Mouse (Mus musculus) adipocyte (in vitro differentiated cells): ENCODE measurements around the gene Iba57.
A peak's percentile ranks its signal among the peaks of the same experiment; 100 is the strongest.

Source experiments
- DNase-seq: peaks from one replicate; pipeline ENCODE4 v3.0.0-alpha.2; 2016; ENCODE audit warnings: low spot score

Gene Iba57

DNA sequence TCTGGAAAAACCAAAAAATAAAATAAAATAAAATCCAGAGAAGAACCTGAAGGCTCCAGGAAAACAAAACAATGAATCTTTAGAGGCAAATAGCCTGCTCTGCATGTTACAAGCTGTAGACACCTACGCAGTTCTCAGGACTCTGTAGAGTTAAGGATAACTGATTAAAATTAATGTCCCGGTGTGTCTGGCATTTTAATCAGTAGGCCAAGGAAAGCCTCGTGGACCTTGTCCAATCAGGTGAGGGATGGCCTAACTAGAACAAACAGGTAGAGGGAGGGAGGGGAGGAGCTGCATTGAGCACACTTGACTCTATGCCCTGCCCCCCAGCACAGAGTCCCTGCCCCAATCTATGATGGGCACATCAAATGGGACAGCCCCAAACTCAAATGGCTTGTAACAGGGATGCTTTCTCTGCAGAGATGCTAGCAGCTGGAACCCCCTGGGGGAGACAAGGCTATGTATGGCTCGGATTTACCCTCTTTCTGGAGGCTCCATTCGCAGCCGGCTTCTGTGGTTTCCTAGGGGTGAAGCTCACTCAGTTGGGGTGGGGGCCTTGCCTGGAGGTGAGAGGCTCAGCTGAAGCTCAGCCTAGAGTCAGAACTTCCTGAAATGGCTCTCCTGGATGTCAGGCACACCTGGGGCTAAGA, 10.8 kb upstream of the Iba57 start:
- DNase-seq, result no peak

DNA sequence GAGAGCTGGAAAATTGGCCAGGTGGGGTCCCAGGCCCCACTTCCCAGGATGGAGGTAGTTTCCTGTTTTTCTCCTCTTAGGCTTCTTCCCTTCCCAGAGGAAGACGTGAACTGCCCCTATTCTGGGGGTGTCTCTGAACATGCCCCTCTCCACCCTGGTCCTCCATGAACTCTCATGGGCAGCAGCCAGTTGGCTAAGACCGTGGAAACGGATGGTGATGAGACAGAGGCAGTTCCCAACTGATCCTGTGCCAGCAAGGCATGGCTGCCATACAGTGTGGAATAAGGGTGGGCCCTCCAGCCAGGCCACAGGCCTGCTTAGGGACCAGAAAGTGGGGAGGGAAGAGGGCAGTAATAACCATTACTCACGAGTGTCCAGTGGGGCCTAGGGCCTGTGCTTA, 7.0 kb upstream of the Iba57 start:
- no peak for DNase-seq

DNA sequence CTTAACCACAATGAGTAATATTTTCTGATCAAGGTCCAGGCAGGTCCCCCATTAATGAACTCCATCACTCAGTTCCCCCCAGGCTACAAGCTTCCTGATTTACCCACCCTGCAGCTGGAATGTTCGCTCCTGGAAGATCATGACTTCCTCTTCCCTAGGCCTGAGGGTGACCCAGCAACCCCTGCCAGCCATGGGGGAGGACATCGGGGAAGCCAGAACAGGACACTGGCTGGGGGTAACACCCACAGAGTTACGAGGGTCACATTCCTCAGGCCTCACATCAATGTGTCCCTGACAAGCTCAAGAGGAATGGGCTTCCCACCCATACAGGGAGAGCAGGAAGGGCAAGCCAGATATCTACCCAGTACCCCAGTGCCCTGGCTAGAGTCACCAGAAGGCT, 6.3 kb upstream of the Iba57 start:
- no peak for DNase-seq

DNA sequence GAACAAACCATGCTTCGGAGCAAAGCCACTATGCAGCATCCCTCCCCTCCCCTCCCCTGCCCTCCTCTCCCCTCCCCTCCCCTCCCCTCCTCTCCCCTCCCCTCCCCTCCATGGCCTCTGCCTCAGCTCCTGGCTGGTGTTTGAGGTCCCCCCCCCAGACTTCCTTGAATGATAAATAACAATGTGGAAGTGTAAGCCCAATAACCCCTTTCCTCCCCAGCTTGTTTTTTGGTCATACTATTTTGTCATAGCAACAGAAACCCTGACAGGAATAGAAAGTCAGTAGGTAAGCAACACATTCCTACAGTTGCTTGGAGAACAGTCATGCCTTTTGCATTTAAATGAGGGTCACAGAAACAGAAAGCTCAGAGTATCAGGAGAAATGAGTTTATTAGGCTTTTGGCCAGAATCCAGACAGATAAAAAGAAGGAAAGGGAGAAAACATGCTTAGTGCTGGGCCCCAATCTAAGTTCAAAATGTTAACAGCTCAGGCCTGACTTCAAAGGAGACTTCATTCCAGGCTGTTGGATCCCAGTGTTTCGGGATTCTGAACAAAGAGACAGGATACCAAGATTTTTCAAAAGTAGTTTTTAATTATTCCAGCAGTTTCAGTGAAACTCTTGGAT, 2.2 kb upstream of the Iba57 start:
- peak; percentile 27 for DNase-seq

DNA sequence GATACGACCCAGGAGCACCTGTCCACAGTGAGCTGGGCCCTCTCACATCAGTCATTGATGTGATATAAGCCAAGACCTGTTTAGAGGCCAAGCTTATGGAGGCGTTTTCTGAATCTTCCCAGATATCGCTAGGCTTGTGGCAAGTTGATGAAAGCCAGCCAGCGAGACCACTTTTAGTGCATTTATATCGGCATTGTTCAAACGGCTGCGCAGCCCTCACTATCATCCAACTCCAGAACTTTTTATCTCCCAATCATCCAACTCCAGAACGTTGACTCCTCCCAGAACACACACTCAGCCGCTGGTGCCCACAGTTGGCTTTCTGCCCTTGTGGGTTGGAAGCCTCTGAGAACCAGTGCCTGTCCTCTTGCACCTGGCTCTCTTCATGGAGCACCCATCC, 845 bp upstream of the Iba57 start:
- peak; percentile 15 for DNase-seq

DNA sequence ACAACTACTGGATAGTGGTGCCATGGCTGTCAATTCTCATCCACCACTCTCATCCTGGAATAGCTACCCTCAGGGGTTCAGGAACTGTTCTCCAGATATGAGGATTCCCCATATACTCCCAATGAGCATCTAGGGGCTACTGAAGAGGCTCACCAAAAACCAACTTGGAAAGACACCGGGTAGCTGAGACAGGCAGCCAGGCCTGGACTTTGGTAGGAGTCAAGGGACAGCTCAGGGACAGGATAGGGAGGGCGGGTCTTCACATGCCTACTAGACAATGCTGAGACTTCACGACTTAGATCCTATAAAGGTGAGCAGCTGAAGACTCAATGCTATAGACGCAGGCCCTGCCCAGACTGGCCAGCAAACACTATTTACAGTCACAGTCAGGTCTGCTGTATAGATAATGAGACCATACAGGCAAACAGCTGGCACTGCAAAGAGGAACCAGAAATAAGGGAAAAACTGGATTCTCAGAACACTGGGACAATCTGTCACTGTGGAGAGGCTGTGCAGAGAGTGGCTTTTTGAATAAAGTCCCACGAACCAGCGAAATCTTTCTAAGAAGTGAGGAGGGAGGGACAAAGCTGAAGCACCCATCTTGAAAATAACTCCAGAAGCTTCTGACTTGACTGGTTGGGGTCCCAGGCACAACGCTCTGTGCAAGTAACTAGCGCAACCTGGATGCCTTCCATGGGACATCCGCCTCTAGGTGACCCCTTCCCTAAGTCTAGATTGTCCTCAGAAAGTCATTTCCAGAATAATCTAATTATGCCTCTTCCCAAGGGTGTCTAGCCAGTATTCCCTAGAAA, 890 bp downstream of the Iba57 start:
- DNase-seq, result no peak

DNA sequence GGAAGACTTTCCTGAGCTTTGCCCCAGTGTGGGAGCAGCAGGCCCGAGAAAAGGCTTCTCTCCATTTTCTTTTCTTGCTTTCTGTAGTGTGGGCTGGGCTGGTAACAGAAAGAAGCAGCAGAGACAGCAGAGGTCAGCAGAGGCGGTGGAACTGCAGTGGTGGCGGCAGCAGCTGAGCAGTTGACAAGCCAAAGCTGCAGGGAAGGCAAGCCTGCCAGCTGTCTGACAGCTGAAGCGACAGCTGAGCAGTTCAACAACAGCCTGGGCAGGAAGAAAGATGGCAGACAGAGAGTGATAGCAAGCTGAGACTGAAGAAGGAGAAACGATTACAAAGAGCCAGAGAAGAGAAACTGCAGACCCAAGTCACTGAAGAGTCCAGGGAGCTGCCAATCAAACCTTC, 2.1 kb downstream of the Iba57 start:
- DNase-seq, result peak; percentile 15

DNA sequence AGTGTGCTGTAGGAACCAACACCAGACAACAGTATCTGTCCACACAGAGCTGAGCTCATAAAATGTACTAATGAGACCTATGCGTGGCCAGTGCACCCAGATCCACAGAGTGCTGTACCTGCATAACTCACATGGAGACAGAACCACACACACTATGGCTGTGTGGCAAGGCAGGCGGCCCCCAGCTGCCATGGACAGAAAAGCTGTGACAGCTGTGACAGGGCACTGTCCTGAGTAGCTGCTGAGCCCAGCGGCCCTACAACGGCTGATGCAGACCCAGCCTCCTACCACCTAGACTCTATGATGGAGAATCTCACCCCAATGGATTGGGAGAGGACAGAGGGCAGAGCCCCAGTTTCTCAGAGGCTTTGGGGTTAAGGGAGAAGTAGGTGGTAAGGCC, 4.0 kb downstream of the Iba57 start:
- no peak for DNase-seq

DNA sequence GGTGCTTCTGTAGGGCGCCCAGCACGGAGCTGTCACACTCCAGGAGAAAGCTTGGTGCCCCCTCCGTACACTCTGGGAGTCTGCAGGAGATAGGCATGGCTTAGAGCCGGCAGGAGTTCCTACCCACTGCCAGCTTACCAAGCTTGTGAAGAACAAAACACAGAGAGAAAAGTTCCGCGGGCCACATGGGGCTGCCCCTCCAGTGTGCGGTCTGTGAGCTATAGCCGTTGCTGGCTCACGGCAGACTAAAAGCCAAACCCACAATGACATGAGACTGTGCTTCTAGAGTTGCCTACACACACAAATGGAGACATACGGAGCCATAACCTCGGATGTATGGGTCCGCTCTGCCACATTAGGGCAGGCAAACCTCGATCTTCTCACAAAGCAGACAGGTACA, 4.4 kb downstream of the Iba57 start:
- no peak for DNase-seq

DNA sequence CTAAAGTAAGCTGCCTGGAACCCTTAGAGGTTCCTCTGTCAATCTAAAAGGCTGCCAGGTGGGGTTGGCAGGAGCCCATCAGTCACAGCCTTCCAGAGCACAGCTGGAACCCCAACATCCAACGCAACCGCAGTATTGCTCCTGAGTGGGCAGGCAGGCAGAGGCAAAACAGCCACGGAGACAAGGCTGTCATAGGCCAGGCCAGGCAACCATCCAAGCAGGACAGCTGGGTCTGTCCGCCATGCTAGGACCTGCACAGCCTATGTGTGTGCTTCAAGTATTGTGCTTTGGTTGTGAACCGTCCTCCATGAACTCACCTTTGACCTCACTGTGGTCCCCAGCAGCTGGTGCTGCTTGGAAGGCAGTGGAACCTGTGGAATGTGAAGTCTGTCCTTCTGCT, 7.6 kb downstream of the Iba57 start:
- DNase-seq, result no peak

DNA sequence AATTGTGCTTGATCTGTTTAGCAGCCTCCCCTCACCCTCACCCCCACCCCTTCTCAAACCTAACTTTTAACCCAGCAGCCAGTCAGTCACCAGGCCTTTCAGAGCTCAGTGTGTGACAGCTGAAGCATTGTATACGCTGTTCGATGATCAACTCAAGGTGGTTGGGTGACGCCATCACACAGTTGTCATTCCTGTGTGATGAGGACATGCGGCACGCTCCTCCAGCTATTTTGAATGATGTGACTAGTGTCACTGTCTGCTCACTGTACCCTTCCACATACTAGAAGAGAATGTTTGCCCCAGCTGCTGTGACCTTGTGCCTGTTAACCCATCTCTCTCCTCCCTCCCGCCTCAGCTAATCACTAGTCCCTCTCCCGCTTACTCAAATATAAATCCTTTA, 9.3 kb downstream of the Iba57 start:
- no peak for DNase-seq

DNA sequence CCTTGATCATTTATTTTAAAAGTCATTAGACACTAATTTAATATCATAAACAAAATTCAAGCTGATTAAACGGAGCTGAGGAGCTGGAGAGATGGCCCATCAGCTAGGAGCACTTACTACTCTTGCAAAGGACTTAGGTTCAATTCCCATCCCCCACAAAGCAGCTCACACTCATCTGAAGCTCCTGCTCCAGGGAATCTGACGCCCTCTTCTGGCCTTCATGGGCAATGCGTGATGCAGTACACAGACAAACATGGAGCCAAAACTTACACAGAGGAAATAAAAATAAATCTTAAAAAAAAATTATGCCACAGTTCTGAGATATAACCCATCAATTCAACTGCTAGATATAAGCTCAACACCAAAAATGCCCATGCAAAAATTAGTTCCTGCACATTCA, 11.8 kb downstream of the Iba57 start:
- DNase-seq, result no peak

DNA sequence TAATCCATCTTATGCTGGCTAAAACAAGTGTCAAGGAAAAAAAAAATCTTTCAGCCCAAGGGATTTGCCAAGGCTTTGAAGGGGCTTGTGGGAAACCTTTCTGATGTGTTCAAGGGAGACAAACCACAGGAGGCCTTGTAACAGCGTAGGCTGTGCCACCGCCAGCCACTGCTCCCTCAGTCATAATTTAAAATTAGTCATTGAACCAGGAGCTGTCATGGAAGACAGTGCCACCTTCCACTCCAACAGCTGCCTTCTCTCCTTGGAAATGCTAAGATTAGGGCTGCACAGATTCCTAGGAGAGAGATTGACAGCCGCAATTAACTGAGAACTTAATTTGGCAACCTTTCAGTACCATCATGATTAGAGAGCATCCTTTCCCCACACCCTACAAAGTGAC, 14.2 kb downstream of the Iba57 start:
- DNase-seq, result no peak

DNA sequence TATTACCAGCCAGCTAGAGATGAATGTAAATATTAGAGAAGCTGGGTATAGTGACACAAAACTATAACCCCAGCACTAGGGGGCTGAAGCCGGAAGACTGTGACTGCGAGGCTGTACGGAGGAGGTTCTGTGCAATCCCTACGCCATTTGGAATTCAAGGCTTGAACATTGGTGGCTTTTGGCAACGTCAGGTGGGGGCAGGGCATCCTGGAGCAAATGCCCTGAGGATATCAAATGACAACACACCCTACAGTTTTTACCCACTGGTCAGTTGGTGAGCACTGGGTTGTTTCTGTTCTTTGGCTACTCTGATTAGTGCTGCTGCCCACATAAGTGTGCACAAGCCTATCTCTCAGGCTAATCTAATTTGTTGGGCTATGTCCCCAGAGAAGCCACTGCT, 20.6 kb downstream of the Iba57 start:
- DNase-seq, result no peak

DNA sequence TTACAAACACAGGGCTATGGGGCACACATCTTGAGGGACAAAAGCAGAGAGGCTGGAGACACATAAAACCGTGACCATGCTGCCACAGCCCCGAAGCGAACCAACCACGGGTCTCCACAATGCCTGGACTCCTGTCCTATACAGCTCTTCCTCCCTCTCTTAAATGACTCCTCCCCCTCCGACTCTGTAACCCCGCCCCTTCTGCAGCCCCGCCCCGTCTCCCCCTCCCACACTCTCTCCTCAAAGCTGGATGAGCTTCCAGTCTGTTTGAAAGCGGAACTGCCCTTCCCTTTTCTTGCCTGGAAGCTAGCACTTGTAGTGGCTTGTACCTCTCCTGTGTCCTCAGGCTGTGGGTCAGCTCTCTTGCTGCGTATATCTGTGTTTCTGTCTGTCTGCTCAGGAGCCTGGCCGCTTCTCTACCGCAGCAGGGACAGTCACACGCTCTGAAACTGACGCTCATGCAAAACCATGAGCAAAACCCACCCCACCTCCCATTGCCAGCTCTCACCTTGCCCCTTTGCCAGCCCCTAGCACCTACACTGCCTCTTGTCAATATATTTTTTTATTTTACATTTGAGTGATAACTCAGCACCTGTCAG, 21.7 kb downstream of the Iba57 start:
- no peak for DNase-seq

DNA sequence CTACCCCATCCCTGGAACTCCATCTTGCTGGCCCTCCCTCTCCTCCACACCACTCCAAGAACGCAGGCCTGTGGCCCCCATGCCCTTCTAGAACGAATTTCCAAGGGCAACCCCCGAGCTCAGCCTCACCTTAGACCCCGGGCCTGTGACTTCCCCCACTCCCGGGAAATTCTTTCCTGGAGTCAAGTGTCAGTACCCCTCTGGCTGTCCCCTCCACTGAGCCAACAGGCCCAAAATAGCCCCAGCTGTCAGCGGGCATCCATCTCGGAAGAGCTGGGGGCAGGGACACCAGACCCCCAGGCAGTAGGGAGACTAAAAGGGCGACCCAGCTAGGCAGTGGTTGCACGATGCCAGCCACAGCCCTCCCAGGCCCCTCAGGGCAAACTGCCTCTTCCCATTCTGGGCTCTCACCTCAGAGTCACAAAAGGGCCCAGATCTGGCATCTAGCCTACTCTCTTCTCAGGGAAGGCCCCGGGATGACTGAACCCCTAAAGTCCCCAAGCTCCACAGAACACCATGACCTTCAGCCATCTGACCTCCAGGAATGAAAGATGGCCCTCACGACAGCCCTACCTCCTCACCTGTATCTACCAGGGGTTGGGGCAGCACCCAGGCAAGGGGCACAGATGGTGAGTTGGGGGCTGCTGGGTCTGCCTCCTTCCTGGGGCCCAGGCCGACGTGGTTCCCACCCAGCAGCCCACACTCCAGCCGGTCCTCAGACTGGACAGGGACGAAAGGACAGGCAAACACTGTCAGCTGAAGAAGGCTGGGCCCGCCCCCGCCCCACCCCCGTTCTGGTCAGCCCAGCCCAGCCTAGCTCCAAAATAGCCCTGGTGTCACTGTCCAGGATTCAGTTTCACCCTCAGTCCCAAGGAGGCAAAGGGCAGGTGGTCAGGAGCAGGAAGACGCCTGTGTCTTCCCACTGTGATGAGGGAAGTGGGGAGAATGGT, 24.7 kb downstream of the Iba57 start:
- DNase-seq, result no peak

DNA sequence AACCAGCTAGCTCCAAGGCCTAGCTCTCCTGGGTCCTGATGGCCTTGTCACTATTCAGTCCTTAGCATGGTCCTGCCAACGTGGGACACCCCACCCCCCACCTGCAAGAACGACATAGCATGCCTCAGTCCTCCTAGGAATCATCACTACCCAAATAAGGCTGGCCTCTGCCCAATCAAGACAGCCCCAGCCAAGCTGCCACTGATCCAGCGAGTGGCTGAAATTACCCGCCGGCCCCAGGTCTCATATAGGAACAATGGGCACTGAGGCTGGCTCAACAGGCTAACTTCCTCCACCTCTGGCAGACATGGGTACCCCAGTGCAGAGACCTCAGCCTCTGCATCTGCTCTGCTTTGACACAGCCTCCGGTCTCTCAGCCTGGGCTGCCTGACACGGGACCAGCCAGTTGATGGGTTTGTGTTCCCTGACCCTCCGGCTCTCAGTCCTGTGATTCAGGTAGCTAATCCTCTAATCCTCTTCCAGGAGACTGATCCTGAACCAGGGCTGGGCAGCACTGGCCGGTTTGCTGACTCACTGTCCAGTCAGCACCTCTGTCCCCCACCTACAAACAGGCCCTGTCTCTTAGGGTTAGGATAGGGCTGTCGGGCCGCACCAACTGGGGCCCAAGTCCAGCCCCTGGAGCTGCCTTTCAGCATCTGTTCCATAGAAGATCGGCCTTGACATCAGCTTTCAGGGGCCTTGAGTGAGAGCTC, 26.4 kb downstream of the Iba57 start:
- DNase-seq, result no peak

DNA sequence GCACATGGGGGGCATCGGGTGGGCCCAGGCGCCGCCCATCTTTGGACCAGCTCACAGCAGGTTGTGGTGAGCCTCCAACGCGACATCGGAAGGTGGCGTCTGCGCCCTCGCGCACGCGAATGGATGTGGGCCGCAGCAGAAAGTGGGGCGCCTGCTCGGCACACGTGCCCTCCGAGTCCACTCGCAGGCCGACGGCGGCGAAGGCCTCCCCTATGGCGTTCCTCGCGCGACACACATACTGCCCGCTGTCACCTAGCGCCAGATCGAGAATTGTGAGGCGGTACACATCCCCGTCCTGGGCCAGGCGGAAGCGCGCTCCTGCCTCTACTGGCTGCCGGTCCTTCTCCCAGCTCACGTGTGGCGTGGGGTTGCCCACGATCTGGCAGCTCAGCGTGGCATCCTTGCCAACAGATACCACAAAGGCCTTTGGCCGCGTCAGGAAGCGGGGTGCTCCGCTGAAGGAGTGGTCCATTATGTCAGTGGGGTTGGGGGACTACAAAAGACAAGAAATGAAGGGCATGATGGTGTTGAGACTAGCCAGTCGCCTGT, 27.6 kb downstream of the Iba57 start, which contains the start of gene Obscn:
TSS of gene Obscn (minus strand) at position 499 of the 549 bp plus-strand sequence.
- DNase-seq, result no peak

DNA sequence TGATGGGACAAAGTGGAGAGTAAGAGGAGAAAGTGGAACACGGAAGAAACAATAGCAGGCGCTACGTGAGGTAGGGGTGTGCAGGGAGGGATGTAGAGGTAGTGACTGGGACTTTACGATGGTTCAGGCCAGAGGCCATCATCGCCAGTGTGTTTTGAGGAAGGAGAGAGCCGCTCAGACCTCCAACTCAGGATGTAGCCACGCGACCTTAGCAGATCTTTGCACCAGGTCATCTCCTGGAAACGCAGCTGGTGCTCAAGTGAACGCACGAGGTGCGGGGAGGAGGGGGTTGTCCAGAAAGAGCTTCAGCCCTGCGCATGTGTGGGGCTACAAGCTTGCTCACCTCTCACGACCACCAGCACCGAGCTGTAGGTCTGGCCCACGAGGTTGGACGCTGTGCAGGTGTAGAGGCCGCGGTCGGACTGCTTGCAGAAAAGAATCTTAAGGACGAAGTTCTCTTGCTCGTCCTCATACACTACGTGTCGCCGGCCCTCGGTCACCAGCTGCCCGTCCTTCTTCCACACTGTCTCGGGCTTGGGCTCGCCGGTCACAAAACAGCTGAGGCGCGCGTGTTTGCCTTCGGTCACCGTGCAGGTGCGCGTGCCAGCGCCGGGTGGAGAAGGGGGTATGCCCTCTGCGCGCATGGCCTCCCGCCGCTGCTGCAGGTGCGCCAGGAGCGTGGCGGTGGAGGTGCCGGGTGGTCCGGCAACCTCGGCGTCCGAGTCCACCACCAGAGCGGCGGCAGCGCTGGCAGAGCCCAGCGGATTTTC, 28.3 kb downstream of the Iba57 start:
- no peak for DNase-seq

DNA sequence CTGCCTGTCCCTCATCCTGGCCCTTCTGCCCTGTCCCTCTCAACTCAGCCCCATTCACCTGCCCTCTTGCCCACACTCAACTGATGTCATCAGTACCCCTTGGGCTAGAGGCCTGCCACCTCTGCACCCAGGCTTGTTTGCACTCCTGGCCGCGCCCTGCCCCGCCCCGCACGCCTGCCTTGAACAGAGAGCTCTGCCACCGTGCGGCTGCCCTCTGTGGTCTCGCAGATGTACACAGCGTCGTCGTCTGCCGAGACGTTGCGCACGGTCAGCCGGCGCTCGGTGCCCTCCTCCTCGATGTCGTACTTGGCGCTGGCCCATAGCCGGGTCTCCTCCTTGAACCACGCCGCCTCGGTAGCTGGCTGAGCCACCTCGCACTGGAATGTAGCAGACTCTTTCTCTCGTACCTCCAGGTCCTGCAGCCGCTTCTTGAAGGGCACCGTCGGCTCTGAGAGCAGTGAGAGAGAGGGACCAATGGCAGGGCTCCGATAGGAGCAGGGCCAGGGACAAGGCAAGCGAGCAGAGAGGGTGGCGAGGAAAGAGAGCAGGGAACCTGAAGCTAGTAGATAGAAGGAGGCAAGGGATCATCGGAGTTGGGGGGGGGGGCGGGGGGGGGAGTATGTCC, 29.1 kb downstream of the Iba57 start:
- DNase-seq, result no peak
